In the genomic region with DNA sequence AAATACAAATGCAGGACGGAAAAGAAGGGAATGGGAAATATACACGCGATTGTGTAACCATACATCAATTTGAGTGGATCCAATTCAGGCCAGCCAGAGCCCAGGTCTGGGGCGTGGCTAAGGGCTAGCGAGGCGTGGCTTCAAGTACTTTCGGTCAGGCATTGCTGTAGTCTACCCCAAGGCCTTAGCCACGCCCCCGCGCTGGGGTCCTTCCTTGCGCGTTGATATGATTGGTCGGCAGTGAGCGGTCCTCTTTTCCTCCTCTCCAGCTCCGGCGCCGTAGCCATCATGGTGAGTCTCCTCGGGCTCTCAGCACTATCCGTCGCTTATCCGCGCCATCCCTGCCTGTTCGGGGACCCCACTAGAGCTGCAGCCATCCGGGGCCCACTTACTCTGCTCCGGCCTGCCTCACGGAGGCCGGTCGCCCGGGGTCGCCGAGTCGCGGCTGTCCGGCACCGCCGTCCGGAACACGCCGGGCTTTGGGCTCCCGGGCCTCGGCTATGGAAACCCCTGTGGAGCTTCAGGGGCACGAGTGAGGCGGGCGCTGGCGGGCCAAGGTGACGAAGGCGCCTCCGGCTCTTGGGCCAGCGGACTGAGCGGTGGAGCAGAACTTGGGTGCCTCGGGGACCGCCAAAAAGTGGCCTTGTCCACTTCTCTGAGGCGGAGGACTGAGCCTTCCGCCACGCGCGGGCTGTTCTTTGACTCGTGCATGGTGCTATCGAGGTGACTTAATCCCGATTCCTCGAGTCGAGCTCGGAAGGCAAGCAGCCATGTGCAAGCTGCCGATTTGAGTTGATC, we compare ENCODE assay signal across 8 mouse cellular contexts. TPM values are rescaled to one million over a fixed set of nuclear protein-coding genes. Genes with fewer than 3 reads are reported as not detected.
DNase-seq lines count a peak whose midpoint lies in the region; ATAC-seq lines count a peak whose summit lies in the region.

No protein-coding gene starts in this region.

- ATAC-seq in CD4-positive, CD25-positive, alpha-beta regulatory T cell, adult 4 months = peak; percentile 86
- peak; percentile 91 for ATAC-seq in heart, embryonic 14.5 days (ENCODE audit: insufficient number of reproducible peaks, insufficient read depth, low FRiP score, low read depth)
- peak; percentile 89 for ATAC-seq in liver, embryonic 13.5 days (ENCODE audit: low read depth)
- ATAC-seq in stomach, embryonic 16.5 days (ENCODE audit: insufficient read depth, low FRiP score) = peak; percentile 97

- H3K9me3 ChIP-seq in heart, embryonic 14.5 days (ENCODE audit: control insufficient read depth, low read length) = no peaks in the 10 kb centered on the region
- H3K9me3 ChIP-seq in liver, embryonic 13.5 days (replicated peaks) = no peaks in the 10 kb centered on the region
- H3K9me3 ChIP-seq in stomach, embryonic 16.5 days (replicated peaks; ENCODE audit: control insufficient read depth, low read length) = no peaks in the 10 kb centered on the region

- peak overlapping the region; percentile 93 for H3K4me2 ChIP-seq in heart, embryonic 14.5 days (ENCODE audit: low read length)
- peak overlapping the region; percentile 78 for H3K4me2 ChIP-seq in liver, embryonic 13.5 days
- peak overlapping the region; percentile 78 for H3K4me2 ChIP-seq in stomach, embryonic 16.5 days (ENCODE audit: low read depth, low read length)

- peak overlapping the region; percentile 91 for H3K9ac ChIP-seq in heart, embryonic 14.5 days (ENCODE audit: low read length)
- H3K9ac ChIP-seq in liver, embryonic 13.5 days = peak overlapping the region; percentile 95
- peak overlapping the region; percentile 99 for H3K9ac ChIP-seq in stomach, embryonic 16.5 days (ENCODE audit: low read length)

- peak; percentile 94 for DNase-seq in c-Kit-negative CD71-positive TER-119-positive erythroid progenitor cells, embryonic 14.5 days (ENCODE audit: low read depth, low spot score)
- peak; percentile 91 for DNase-seq in fibroblast of lung, adult 2 months (ENCODE audit: low read depth)
- peak; percentile 98 for DNase-seq in kidney, postnatal 14 days
- DNase-seq in liver, embryonic 13.5 days = peak; percentile 90
- DNase-seq in neural tube, embryonic 10.5 days (ENCODE audit: extremely low spot score, low spot score) = peak; percentile 99

- peaks cover 8 to 35% of the 10 kb centered on the region in 2 experiments for H3K4me1 ChIP-seq in heart, embryonic 14.5 days (ENCODE audit: control insufficient read depth in 2 of 2, insufficient read depth in 2 of 2, low read length in 2 of 2)
- H3K4me1 ChIP-seq in liver, embryonic 13.5 days (replicated peaks) = peaks cover 49% of the 10 kb centered on the region
- peaks cover 34% of the 10 kb centered on the region for H3K4me1 ChIP-seq in stomach, embryonic 16.5 days (ENCODE audit: control insufficient read depth, insufficient read depth, low read length)

- H3K36me3 ChIP-seq in heart, embryonic 14.5 days (ENCODE audit: control insufficient read depth, insufficient read depth, low read length) = peaks cover 42% of the 10 kb centered on the region
- peaks cover 42% of the 10 kb centered on the region for H3K36me3 ChIP-seq in liver, embryonic 13.5 days
- peaks cover 4% of the 10 kb centered on the region for H3K36me3 ChIP-seq in stomach, embryonic 16.5 days (ENCODE audit: control insufficient read depth, insufficient read depth, low read length)

- WGBS in heart, embryonic 14.5 days = under 1% methylated on average over 64 of the region's 64 CpGs
- WGBS in liver, embryonic 13.5 days (ENCODE audit: insufficient replicate concordance) = under 1% methylated on average over 64 of the region's 64 CpGs
- WGBS in stomach, embryonic 16.5 days = under 1% methylated on average over 64 of the region's 64 CpGs

- H3K27me3 ChIP-seq in heart, embryonic 14.5 days (ENCODE audit: control insufficient read depth, insufficient read depth, low read length) = no peaks in the 10 kb centered on the region
- no peaks in the 10 kb centered on the region for H3K27me3 ChIP-seq in liver, embryonic 13.5 days
- no peaks in the 10 kb centered on the region for H3K27me3 ChIP-seq in stomach, embryonic 16.5 days (ENCODE audit: control insufficient read depth, insufficient read depth, low read length)

- peak overlapping the region; percentile 65 to 79 for H3K27ac ChIP-seq in heart, embryonic 14.5 days (replicated peaks in 1 of 2; ENCODE audit: control insufficient read depth in 1 of 2, insufficient read depth in 1 of 2, low read depth in 2 of 2, low read length in 2 of 2)
- H3K27ac ChIP-seq in liver, embryonic 13.5 days = peak overlapping the region; percentile 83
- H3K27ac ChIP-seq in stomach, embryonic 16.5 days (ENCODE audit: low read length) = peak overlapping the region; percentile 78

- peak overlapping the region; percentile 88 to 94 for H3K4me3 ChIP-seq in heart, embryonic 14.5 days (ENCODE audit: control insufficient read depth in 1 of 2, insufficient read depth in 1 of 2, low read depth in 1 of 2, low read length in 2 of 2)
- peak overlapping the region; percentile 94 for H3K4me3 ChIP-seq in liver, embryonic 13.5 days (replicated peaks)
- peak overlapping the region; percentile 94 for H3K4me3 ChIP-seq in stomach, embryonic 16.5 days (replicated peaks; ENCODE audit: low read length)

RNA-seq across cellular contexts. Expression of a gene that starts 3.7 kb away (rescaled TPM):
- 1,000 to 10,000 TPM; 1,796 to 2,807 TPM for polyA plus RNA-seq in CD4-positive, CD25-positive, alpha-beta regulatory T cell, adult 4 months (2017; shearing (Covaris generic))
- polyA plus RNA-seq in heart, embryonic 14.5 days (2014; fragmentation: Nextera tagmentation; extraction: Ambion mirVana) = 789 and 845 TPM in 2 replicates
- polyA plus RNA-seq in liver, embryonic 13.5 days (2015; fragmentation: Nextera tagmentation; extraction: Ambion mirVana) = 724 and 821 TPM in 2 replicates
- polyA plus RNA-seq in stomach, embryonic 16.5 days (2015; fragmentation: Nextera tagmentation; extraction: Ambion mirVana) = 701 and 860 TPM in 2 replicates

RNA-seq across cellular contexts. Expression of a gene that starts 3.8 kb away (rescaled TPM):
- polyA plus RNA-seq in CD4-positive, CD25-positive, alpha-beta regulatory T cell, adult 4 months (2017; shearing (Covaris generic)) = 10 to 100 TPM; 18.4 to 26.3 TPM
- 11.8 and 13.3 TPM in 2 replicates for polyA plus RNA-seq in heart, embryonic 14.5 days (2014; fragmentation: Nextera tagmentation; extraction: Ambion mirVana)
- 7.2 and 8.7 TPM in 2 replicates for polyA plus RNA-seq in liver, embryonic 13.5 days (2015; fragmentation: Nextera tagmentation; extraction: Ambion mirVana)
- 14.9 and 16.9 TPM in 2 replicates for polyA plus RNA-seq in stomach, embryonic 16.5 days (2015; fragmentation: Nextera tagmentation; extraction: Ambion mirVana)

Comparison
In these comparisons a context has a peak if more than half of its experiments do, and no peak if none do; other contexts are left out.
1. Peak in every context shown above with its lines: DNase-seq, ATAC-seq, H3K4me3 ChIP-seq and H3K27ac ChIP-seq.